Mouse (Mus musculus) kidney, adult 2 months (tissue): ENCODE results near the gene Commd7.

Source experiments
- CTCF ChIP-seq: fragments of 200-500 bp; conservative IDR thresholded peaks from 2 replicates; pipeline ENCODE4 v1.5.1; 2011; ENCODE audit warnings: low read depth, mild to moderate bottlenecking, control low read depth, low read length, moderate library complexity, mixed read lengths; ENCODE audit not compliant: insufficient read depth, insufficient read length
- POLR2A ChIP-seq: fragments of 200-500 bp; IDR thresholded peaks from one replicate; pipeline ENCODE4 v1.6.1; 2011; ENCODE audit warnings: low read depth, low read length, control low read depth

DNA sequence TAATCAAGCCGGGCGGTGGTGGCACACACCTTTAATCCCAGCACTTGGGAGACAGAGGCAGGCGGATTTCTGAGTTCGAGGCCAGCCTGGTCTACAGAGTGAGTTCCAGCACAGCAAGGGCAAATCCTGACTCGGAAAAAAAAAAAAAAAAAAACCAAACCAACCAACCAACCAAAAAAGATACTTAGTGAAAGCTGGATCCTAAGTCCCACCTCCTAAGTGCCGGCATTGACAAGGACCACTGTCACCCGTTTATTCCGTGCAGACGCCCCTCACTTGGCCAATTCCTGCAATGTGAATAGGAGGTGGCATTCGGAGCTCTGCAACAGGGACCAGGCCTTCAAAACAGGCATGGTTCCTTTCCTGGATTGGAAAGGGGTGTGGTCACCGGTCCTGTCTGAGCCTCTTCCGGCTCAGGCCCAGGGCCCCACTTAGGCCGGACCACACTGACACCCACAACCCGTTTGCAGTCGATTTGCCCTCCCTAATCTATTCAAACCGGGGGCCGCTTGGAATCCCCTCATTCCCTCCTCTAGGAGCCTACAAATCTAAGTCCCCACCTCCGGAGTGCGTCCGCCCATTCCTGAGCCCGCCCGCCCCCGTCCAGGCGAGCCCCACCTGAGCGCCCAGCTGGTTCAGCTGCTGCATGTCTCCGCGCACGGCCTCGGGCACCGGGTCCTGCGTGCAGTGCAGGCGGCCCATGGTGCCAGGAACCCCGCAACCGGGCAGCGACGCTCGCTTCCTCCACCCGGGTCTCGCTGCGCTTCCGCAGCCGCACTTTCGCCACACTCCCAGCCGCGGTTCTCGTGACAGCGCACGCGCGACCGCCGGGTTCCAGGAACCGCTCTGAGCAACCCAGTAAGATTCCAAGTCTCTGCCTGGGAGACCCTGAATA is at the start of gene Commd7:
- TF ChIP-seq CTCF (no peak), POLR2A (peak; percentile 35)
